Mouse (Mus musculus): ENCODE measurements around the gene Fnbp1.

Gene Fnbp1

GRCm38 (mm10) chr2:31160147-31160920 lies 18.5 kb upstream of the Fnbp1 start:
- in situ Hi-C loops (cut with MboI; ENCODE audit: unreplicated experiment in 2 of 2): loop anchor here in 1 of 2 experiments (25.0 kb wide), 1 partner anchor 348 kb away; the partner anchor contains the start of genes 1700001O22Rik and Ntmt1

DNA sequence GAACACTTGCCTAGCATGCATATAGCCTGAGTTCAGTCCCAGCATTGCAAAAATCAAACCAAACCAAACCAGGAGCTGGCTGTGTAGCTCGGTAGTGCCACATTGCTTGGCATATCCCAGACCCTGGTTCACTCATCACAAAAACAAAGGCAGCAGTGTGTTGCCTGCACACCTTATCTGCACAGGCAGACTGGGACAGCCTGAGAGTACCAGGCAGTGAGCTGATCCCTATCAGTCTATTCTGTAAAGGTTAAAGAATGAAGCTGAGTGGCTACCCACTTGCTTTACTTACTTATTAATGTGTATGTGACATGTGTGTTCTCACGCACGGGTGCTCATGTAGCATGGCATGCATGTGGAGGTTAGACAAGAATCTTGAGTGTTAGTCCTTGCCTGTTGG lies 15.0 kb upstream of the Fnbp1 start:
- in situ Hi-C loops (cut with MboI; ENCODE audit: unreplicated experiment in 2 of 2): loop anchor here in 1 of 2 experiments (25.0 kb wide), 1 partner anchor 345 kb away; the partner anchor contains the start of genes 1700001O22Rik and Ntmt1

- in situ Hi-C loops (cut with MboI; ENCODE audit: unreplicated experiment in 2 of 2): loop anchor here (5.0 to 25.0 kb wide), 2 partner anchors 125 to 340 kb away; partner anchors contain the start of genes 1700001O22Rik (in 1 of the 2) and Ntmt1 (in 1 of the 2)
Observed at GRCm38 (mm10) chr2:31151892-31152812, 10.3 kb upstream of the Fnbp1 start, which contains the start of gene Gpr107. Gene Gpr107 (plus strand): TSS chr2:31152316.

- in situ Hi-C loops (cut with MboI; ENCODE audit: unreplicated experiment in 2 of 2): loop anchor here (5.0 to 25.0 kb wide), 2 partner anchors 123 to 338 kb away; partner anchors contain the start of genes 1700001O22Rik (in 1 of the 2) and Ntmt1 (in 1 of the 2)
Observed at GRCm38 (mm10) chr2:31150762-31151161, 9.0 kb upstream of the Fnbp1 start.

GRCm38 (mm10) chr2:31147054-31147453 lies 5.2 kb upstream of the Fnbp1 start:
- in situ Hi-C loops (cut with MboI; ENCODE audit: unreplicated experiment in 2 of 2): loop anchor here in 1 of 2 experiments (5.0 kb wide), 1 partner anchor 120 kb away; no protein-coding TSS in a partner anchor

- in situ Hi-C loops (cut with MboI; ENCODE audit: unreplicated experiment in 2 of 2): loop anchor here (5.0 kb wide), 2 partner anchors 83 to 118 kb away; no protein-coding TSS in a partner anchor
Observed at GRCm38 (mm10) chr2:31144901-31145300, 3.1 kb upstream of the Fnbp1 start.

DNA sequence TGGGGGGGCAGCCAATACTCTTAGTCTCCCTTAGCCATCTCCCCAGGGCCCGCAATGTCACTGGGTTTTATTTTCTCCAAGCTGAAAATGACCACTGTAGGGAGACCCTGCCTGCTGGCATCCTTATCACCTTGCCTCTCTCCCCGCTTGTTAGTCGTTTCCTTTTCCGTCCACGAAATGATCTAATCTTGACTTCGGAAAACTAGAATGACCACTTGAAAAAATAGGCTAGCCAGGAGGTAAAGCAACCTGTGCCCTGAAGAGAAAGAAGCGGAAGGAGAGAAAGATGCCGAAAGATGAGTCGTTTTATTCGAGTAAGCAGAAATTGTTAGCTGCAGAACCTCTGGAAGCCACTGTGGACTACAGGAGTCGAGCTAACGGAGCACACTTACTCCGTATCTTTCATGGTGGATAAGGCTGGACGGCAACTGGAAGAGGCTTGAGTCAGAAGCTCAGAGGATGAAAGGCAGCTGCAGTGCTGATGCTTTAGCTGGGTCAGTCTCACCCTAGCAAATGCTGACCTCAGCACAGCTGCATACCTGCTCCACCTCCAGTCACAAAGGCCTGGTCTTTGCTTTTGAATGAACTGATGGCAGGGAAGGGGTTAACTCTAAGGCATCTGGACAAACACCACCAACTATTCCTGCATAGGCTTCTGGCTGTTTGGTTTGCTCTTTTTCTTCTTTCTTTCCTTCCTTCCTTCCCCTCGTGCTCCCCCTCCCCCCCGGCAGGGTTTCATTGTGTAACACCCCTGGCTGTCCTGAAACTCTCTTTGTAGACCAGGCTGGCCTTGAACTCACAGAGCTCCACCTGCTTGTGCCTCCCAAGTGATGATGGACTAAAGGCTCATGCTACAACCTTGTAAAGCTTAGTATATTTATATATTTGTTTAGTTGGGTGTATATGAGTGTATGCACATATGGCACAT lies 2.2 kb upstream of the Fnbp1 start:
- in situ Hi-C loops (cut with MboI; ENCODE audit: unreplicated experiment in 2 of 2): loop anchor here (5.0 kb wide), 1 partner anchor 82 kb away; no protein-coding TSS in a partner anchor

DNA sequence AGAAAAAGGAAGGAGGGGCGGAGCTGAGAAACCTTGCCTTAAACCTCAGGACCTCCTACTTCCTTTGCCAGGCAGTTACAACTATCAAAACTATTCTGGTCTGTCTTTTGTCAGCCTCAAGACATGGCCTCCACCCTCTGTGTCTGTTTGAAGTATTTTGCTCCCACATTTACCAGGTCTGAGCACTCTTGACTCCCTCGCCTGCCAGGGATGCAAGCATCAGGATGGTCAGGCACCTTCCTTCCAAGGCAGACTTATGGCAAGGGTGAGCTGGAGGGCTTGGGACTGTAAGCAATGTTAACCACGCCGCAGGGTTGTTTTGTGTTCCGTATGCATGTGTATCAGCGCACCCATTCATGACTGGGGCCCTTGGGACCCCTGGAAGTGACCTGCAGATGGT lies 1.5 kb upstream of the Fnbp1 start:
- in situ Hi-C loops (cut with MboI; ENCODE audit: unreplicated experiment in 2 of 2): loop anchor here (5.0 kb wide), 1 partner anchor 81 kb away; no protein-coding TSS in a partner anchor

DNA sequence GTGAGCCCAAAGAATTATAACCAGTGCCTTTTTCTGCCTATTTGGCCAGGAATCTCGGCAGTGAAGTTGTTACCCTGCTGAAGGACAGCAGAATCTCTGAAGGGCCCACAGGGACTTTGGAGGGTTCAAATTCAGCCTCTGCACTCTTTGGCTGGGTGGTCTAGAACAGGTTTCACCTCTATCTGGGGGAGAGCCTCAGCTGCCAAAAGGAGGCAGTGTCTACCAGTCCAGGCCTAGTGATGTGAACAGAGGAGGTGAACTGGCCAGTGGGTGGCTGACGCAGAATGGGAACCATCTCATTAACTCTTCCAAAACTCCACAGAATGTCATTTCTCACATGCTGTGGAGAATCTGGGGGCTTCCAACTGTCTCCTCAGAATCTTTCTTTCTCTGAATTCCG lies 697 bp upstream of the Fnbp1 start:
- in situ Hi-C loops (cut with MboI; ENCODE audit: unreplicated experiment in 2 of 2): loop anchor here (5.0 kb wide), 1 partner anchor 80 kb away; no protein-coding TSS in a partner anchor

- in situ Hi-C loops (cut with MboI; ENCODE audit: unreplicated experiment in 2 of 2): loop anchor here (5.0 kb wide), 1 partner anchor 79 kb away; no protein-coding TSS in a partner anchor
Observed at GRCm38 (mm10) chr2:31141074-31141866, 538 bp downstream of the Fnbp1 start.

DNA sequence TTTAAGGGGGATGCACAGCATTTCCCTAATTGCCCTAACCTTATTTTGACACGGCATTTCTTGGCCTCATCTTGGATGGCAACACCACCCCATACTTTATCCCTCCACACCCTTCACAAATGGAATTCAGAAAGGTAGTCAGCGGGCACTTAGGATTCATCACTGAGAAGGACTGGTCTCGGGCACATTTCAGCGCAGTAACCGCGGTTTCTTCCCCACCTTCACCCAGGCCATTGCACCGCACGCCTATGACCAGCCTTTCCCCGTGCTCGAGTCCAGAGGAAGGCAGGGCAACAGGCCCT lies 1.1 kb downstream of the Fnbp1 start:
- in situ Hi-C loops (cut with MboI; ENCODE audit: unreplicated experiment in 2 of 2): loop anchor here (5.0 kb wide), 1 partner anchor 78 kb away; no protein-coding TSS in a partner anchor

DNA sequence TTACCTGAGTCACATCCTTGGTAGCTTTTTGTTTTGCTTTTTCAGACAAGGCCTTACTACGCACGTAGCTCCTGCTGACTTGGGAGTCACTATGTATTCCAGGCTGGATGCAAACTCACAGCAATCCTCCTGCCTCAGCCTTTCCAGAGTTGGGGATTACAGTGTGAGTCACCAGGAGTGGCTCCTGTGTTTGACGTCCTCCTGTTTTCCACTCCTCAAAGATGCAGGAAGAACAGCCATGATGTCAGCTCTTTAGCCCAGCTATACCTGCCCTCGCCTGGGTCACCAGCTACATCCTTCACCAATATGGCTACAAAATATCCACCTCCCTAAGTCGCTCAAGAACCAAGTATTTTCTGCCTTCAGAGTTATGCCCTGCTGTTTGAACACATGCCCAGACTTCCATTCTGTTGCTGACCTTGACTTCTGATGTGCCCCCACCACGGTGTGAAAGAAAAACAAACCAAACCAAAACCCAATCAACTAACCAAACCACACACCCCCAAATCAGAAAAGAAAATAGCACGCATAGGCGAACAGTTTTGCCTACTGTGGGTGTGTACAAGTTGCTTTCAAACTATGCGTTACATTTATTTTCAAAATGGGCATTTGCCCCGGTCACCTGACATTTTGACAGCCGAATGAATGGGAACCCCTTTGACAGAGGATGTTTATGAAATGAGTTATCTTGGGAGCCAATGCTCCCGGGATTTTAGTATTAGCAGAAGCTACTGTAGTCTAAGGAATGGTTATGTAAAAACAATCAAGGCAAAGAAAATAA lies 1.6 kb downstream of the Fnbp1 start:
- in situ Hi-C loops (cut with MboI; ENCODE audit: unreplicated experiment in 2 of 2): loop anchor here (5.0 kb wide), 1 partner anchor 78 kb away; no protein-coding TSS in a partner anchor

GRCm38 (mm10) chr2:31139174-31139632 lies 2.6 kb downstream of the Fnbp1 start:
- in situ Hi-C loops (cut with MboI; ENCODE audit: unreplicated experiment in 2 of 2): no loop called here

GRCm38 (mm10) chr2:31137018-31137590 lies 4.7 kb downstream of the Fnbp1 start:
- in situ Hi-C loops (cut with MboI; ENCODE audit: unreplicated experiment in 2 of 2): no loop called here

DNA sequence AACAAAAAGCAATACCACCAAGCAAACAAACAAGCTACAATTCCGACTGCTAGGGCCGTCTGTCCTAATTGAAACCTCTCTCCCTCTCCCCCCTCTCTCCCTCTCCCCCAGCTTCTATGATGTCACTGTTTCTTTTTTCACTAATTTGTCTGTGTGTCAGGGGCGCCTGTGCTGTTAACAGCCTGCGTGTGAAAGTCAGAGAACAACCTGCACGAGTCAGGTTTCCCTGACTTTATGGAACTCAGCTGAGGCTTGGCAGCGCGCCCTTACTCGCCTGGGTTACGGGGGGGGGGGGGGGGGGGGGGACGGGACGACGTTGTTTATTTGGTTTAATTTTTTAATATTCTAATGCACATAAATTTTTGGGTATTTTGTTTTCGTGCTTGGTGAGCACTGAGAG lies 5.5 kb downstream of the Fnbp1 start:
- in situ Hi-C loops (cut with MboI; ENCODE audit: unreplicated experiment in 2 of 2): no loop called here

GRCm38 (mm10) chr2:31135512-31135931 lies 6.3 kb downstream of the Fnbp1 start:
- in situ Hi-C loops (cut with MboI; ENCODE audit: unreplicated experiment in 2 of 2): no loop called here

GRCm38 (mm10) chr2:31133981-31134380 lies 7.8 kb downstream of the Fnbp1 start:
- in situ Hi-C loops (cut with MboI; ENCODE audit: unreplicated experiment in 2 of 2): no loop called here
